Mouse (Mus musculus) heart, embryonic 16.5 days (tissue): ENCODE results near the gene Gata2. TPM values are rescaled to one million over a fixed set of nuclear protein-coding genes. Genes with fewer than 3 reads are reported as not detected.

Experiments used
- polyA plus RNA-seq: library from polyadenylated mRNA; unstranded; fragments of >200 nt; fragmentation: Nextera tagmentation; extraction: Ambion mirVana; gene quantifications from 2 replicates; pipeline ENCODE4 v1.2.1, GENCODE M21; 2015

Gene Gata2
- polyA plus RNA-seq, 1 experiment from 2014 or later, result 15.5 TPM

Other genes starting within 250 kb of the Gata2 start
- gene H1fx, start 212.3 kb upstream of the Gata2 start, polyA plus RNA-seq, result 4.2 and 5.2 TPM in 2 replicates
- 225 and 256 TPM in 2 replicates for gene Rab7, start 148.6 kb upstream of the Gata2 start, polyA plus RNA-seq
- 182 and 197 TPM in 2 replicates for gene Rpn1, start 109.4 kb upstream of the Gata2 start, polyA plus RNA-seq
- gene Dnajb8, start 28.4 kb downstream of the Gata2 start, polyA plus RNA-seq, result not detected in 2 replicates